Mouse (Mus musculus) adrenal gland, adult 18-20 months (tissue): ENCODE data around the gene Txnip. TPM values are rescaled to one million over a fixed set of nuclear protein-coding genes. Genes with fewer than 3 reads are reported as not detected.
"Not testable (repeated sequence)": the region's sequence is repeated elsewhere in the genome, so short reads cannot be mapped to it uniquely, and the experiment has no call there.

ENCODE experiments used
- DNase-seq, 2 experiments: peaks; one replicate each; pipeline ENCODE4 v3.0.0; 2021 to 2022; ENCODE audit warnings: low spot score in 2 of 2
- total RNA-seq, 2 experiments: library from RNA; stranded (reverse); gene quantifications; 1 replicate in 1 of 2; 2 replicates in 1 of 2; pipeline ENCODE4 v1.2.3; 2021

Gene Txnip
- total RNA-seq, 2 experiments from 2014 or later = 539 to 784 TPM

- DNase-seq = no peak
Observed at GRCm38 (mm10) chr3:96581771-96582515, 24.2 kb downstream of the Txnip start.

DNA sequence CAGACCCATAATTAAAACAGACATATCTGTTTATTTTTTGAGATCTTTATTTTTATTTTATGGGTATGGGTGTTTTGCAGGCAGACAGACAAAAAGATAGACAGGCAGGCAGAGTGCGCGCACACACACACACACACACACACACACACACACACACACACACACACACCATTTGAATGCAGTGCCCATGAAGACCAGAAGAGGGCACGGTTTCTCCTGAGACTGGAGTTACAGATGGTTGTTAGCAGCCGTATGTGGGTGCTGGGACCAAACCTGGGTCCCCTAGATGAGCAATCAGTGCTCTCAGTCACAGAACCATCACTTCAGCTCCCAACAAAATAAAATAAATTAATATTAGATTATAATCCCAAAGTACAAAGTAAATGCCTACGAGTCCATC is 25.6 kb downstream of the Txnip start:
- DNase-seq = no peak

GRCm38 (mm10) chr3:96590657-96591056 is 32.9 kb downstream of the Txnip start:
- no peak for DNase-seq

GRCm38 (mm10) chr3:96593374-96593773 is 35.6 kb downstream of the Txnip start:
- DNase-seq = no peak

DNA sequence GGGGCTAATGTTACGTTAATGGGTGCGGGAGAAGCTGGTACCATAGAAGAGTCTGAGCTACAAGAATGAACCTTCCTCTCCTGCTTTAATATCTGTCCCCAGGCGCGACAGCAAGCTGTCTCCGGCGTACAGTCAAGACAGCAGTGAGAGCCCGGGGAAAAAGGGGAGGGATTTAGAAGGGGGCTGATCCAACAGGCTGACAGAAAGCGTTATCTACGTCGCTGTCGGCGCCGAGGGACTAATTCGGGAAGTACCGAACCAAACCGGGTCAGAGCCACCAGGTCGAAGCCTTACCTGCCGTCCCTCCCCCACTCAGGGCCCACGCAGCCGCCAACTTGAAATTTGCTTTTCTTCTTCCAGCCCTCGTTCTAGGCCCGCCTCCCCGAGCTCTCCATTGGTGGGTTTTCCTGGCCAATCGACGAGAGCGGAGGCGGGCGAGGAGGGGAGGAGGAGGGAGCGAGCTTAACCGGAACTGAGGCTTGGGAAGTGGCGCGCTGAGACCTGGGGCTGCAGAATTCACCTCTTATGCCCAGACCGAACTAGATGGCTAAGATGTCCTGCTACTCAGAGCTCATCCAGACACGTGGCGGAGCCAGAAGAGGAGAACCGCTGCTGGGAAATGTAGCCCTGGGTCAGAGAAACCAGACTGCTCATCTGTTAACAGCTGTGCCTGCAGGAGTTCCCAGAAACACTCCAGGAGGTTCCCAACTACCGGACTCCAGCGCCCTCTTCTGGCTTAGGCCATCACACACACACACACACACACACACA is 36.2 kb downstream of the Txnip start, which contains the start of gene Polr3gl:
TSS of gene Polr3gl (minus strand) at position 392 of the 771 bp plus-strand sequence.
- DNase-seq = peak; percentile 87 to 88

- no peak for DNase-seq
Observed at GRCm38 (mm10) chr3:96594851-96595250, 37.1 kb downstream of the Txnip start.

GRCm38 (mm10) chr3:96595661-96596060 is 37.9 kb downstream of the Txnip start:
- DNase-seq = no peak

GRCm38 (mm10) chr3:96596228-96596707 is 38.5 kb downstream of the Txnip start, which contains the start of gene Ankrd34a:
Gene Ankrd34a, plus strand, starts transcription at chr3:96596636.
- DNase-seq = peak; percentile 46 to 62

DNA sequence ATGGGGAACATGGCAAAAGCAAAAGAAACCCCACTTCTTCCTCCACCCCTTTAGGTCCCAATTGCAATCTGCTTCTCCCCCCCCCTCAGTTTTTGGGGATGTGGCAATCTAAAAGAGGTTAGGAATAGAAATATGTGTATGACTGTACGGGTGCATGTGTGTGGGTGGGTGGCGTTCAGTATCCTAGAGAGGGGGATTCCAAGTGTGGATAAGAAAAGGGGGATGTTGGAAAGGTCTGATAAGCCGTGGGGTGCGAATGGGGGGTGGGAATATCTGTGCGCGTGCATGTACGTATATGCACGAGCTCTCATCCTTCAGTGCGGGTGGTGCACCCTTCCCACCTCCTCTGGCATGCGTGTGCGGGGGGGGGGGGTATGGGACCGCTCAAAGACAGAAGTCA is 39.1 kb downstream of the Txnip start:
- no peak for DNase-seq

DNA sequence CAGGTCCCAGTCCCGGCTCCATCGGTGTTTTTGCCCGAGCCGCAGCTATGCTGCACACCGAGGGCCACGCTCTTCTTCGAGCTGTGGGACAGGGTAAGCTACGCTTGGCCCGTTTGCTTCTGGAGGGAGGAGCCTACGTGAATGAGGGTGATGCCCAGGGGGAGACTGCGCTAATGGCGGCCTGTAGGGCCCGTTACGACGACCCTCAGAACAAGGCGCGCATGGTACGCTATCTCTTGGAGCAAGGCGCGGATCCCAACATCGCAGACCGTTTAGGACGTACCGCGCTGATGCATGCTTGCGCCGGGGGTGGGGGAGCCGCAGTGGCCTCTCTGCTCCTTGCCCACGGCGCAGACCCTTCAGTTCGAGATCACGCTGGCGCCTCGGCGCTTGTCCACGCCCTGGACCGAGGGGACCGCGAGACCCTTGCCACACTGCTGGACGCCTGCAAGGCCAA is 39.7 kb downstream of the Txnip start:
- DNase-seq = no peak

- DNase-seq = peak; percentile 71 to 74
Observed at GRCm38 (mm10) chr3:96598156-96599068, 40.7 kb downstream of the Txnip start.

- DNase-seq = no peak
Observed at GRCm38 (mm10) chr3:96599069-96599393, 41.3 kb downstream of the Txnip start.

GRCm38 (mm10) chr3:96599411-96599810 is 41.7 kb downstream of the Txnip start:
- DNase-seq = no peak

GRCm38 (mm10) chr3:96600639-96601250 is 43.0 kb downstream of the Txnip start, which contains the start of gene Lix1l:
Gene Lix1l, plus strand, starts transcription at chr3:96601149.
- peak; percentile 82 to 83 for DNase-seq

- peak; percentile 63 to 69 for DNase-seq
Observed at GRCm38 (mm10) chr3:96601251-96601787, 43.6 kb downstream of the Txnip start.

DNA sequence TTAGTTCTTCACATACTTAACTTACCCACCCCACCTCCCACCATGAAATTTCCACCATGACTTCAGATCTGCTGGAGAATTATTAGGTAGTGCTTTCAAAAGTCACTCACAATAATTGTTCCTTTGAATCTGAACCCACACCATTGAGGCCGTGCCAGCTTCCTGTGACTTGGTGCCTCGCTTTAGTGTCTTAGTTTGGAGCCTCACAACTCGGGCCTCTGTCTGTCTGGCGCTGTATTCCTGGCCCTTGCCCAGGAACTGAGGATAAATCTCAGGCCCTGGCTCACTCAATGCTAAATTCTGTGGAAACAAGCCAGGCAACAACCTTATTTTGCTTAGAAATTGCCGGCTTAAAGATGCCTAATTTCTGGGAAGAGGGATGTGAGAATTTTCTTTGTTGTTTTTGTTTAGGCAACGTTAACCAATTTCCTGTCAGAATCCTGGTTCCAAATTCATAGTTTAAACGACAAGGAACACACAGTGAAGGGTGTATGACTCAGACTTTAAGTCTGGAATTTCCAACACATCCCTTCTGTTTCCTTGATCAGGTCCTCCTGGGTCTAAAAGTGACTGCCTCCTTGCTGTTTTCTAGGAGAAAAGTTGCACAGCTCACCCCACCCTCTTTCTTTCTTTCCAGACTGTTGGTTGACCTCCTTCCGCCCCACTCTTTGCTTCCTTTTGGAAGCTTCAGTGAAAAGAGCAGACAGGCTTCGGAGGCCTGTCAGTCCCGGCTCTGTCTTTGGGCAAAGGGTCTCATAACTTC is 44.4 kb downstream of the Txnip start:
- DNase-seq = no peak

DNA sequence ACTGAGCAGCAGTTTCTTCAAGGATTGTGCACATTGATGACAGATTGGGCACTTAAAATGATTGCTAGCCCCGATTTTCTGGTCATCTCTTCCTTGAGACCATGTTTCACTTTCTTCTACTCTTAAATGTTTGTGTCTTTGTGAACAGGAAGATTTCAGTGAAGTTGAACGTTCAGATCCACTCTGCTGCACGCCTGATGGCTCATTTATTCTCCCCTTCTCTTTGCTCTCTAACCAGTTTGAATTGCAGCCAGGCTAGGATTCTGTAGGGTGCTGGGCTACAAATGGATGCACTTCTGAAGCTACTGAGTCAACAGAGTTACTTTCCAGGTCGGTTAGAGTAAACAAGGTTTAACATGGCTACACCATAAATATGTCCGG is 44.9 kb downstream of the Txnip start:
- no peak for DNase-seq

DNA sequence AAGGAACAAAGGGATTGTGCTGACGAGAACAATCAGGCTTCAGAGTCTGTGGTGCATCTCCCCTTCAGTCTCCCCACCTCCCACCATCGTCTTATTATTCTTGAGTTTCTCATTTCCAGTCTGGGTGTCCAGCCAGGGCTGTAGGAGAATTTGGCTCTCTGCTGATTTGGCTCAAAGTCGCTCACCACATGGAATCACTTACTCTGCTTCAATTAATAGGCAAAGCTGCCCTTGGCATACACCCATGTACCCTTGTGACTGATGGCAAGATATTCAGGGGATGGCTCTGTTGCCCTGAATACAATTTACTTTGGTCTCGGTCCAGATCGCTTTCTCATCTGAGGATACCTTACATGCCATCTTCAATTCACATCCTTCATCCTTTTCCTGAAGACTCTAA is 45.6 kb downstream of the Txnip start:
- DNase-seq = no peak

GRCm38 (mm10) chr3:96606007-96606406 is 48.2 kb downstream of the Txnip start:
- DNase-seq = not testable (repeated sequence)
